In the genomic region with DNA sequence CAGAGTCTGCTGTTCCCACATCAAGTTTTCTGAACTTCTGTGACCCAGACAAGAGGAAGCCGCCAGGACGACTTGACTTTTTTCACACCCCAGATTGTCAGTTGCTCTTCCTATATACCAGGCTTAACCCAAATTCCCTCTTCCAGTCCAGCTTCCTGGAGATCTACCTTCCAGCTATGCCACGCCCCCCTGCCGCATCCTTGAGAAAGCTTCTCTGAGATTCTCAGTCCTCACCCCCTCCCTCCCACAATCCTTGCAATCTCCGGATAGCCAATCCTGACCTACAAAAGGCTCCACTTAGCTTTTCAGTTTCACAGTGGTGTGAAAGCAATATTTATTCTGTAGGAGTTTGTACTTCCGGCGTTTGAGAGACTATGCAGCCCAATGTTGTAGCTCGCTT, we compare ENCODE assay signal across 18 mouse cellular contexts.
A peak's percentile ranks its signal among the peaks of the same experiment; 100 is the strongest.
DNase-seq lines count a peak whose midpoint lies in the region; ATAC-seq and TF ChIP-seq lines count a peak whose summit lies in the region.
"Had no signal": no experiment of that assay in that cellular context is flagged by ENCODE, and none has a peak within 500 bp of the region (broad histone marks: within the 10 kb centered on the region; RNA-seq: fewer than 3 reads in every experiment).

No protein-coding gene starts in this region.

- WGBS in liver, adult 2 months: 58% methylated on average over 8 of the region's 8 CpGs
- WGBS in liver, embryonic 12.5 days (ENCODE audit: insufficient replicate concordance): 54% methylated on average over 8 of the region's 8 CpGs

- peak; percentile 15 for DNase-seq in liver, adult 2 months (ENCODE audit: extremely low read depth, low read depth, low spot score)
- peak; percentile 10 to 33 for DNase-seq in right cerebral cortex, adult 2 months (ENCODE audit: low spot score in 2 of 2)
- DNase-seq in right cerebral cortex, postnatal 4 days: no peak
- DNase-seq in brain, adult 2 months (ENCODE audit: low read depth, low spot score): peak; percentile 35
- DNase-seq in kidney, adult 8-10 months: no peak
- no peak for DNase-seq in spleen, postnatal 14 days (ENCODE audit: low spot score in 2 of 2)
- DNase-seq: adrenal gland, postnatal 10 days; cerebellum, adult 2 months; gastrocnemius, postnatal 14 days; heart, adult 2 months; heart, postnatal 14 days had no signal

- no peak for TF ChIP-seq CTCF in liver, adult 2 months (IDR thresholded peaks at IDR 0.05; ENCODE audit: low read depth, low read length)

- H3K9ac ChIP-seq in liver, adult 2 months (ENCODE audit: low read depth, low read length): no peak overlapping the region
- no peak overlapping the region for H3K9ac ChIP-seq in liver, embryonic 12.5 days
- H3K9ac ChIP-seq: embryonic facial prominence, embryonic 12.5 days; forebrain, embryonic 15.5 days; heart, embryonic 15.5 days; hindbrain, embryonic 13.5 days had no signal

- H3K9me3 ChIP-seq in liver, embryonic 12.5 days (replicated peaks): no peaks in the 10 kb centered on the region
- H3K9me3 ChIP-seq: embryonic facial prominence, embryonic 12.5 days; forebrain, embryonic 15.5 days; heart, embryonic 15.5 days; hindbrain, embryonic 13.5 days had no signal

- H3K4me3 ChIP-seq in liver, adult 2 months (ENCODE audit: insufficient read depth, low read depth, low read length): no peak overlapping the region
- H3K4me3 ChIP-seq in liver, embryonic 12.5 days: no peak overlapping the region
- H3K4me3 ChIP-seq: embryonic facial prominence, embryonic 12.5 days; forebrain, embryonic 15.5 days; heart, adult 2 months; heart, embryonic 15.5 days; hindbrain, embryonic 13.5 days had no signal

- H3K4me1 ChIP-seq in liver, adult 2 months (ENCODE audit: control insufficient read depth, insufficient read depth, low read length): no peaks in the 10 kb centered on the region
- H3K4me1 ChIP-seq in liver, embryonic 12.5 days: no peaks in the 10 kb centered on the region
- H3K4me1 ChIP-seq: embryonic facial prominence, embryonic 12.5 days; heart, embryonic 15.5 days; hindbrain, embryonic 13.5 days had no signal

- H3K27ac ChIP-seq in liver, adult 2 months (replicated peaks; ENCODE audit: insufficient read depth, low read depth, low read length): no peak overlapping the region; the same call in 1 of the 2 replicates
- H3K27ac ChIP-seq in liver, embryonic 12.5 days: no peak overlapping the region
- H3K27ac ChIP-seq: embryonic facial prominence, embryonic 12.5 days; forebrain, embryonic 15.5 days; heart, adult 2 months; heart, embryonic 15.5 days; hindbrain, embryonic 13.5 days; hindbrain, postnatal 0 days had no signal

- no peaks in the 10 kb centered on the region for H3K36me3 ChIP-seq in liver, adult 2 months (ENCODE audit: control insufficient read depth, insufficient read depth, low read length)
- H3K36me3 ChIP-seq in liver, embryonic 12.5 days: no peaks in the 10 kb centered on the region
- H3K36me3 ChIP-seq: embryonic facial prominence, embryonic 12.5 days; forebrain, embryonic 15.5 days; heart, embryonic 15.5 days; hindbrain, embryonic 13.5 days had no signal

- no peaks in the 10 kb centered on the region for H3K27me3 ChIP-seq in liver, adult 2 months (ENCODE audit: control insufficient read depth, insufficient read depth, low read length)
- H3K27me3 ChIP-seq in liver, embryonic 12.5 days (replicated peaks): no peaks in the 10 kb centered on the region
- H3K27me3 ChIP-seq: embryonic facial prominence, embryonic 12.5 days; forebrain, embryonic 15.5 days; heart, embryonic 15.5 days had no signal

- ATAC-seq in liver, embryonic 12.5 days: no peak
- ATAC-seq: forebrain, embryonic 15.5 days; hindbrain, postnatal 0 days had no signal

- no peaks in the 10 kb centered on the region for H3K79me2 ChIP-seq in liver, adult 2 months (ENCODE audit: control insufficient read depth, insufficient read depth, low read length)

- no peak for TF ChIP-seq POLR2A in liver, adult 2 months (IDR thresholded peaks at IDR 0.05; ENCODE audit: extremely low read depth, insufficient read depth, low read length)

- H3K4me2 ChIP-seq in liver, embryonic 12.5 days: no peak overlapping the region
- H3K4me2 ChIP-seq: embryonic facial prominence, embryonic 12.5 days; forebrain, embryonic 15.5 days; heart, embryonic 11.5 days; heart, embryonic 15.5 days; hindbrain, embryonic 13.5 days had no signal

Comparison
In these comparisons a context has a peak if more than half of its experiments do, and no peak if none do; other contexts are left out.
1. DNase-seq: peak in liver, adult 2 months (single experiment), right cerebral cortex, adult 2 months (2 of 2) and brain, adult 2 months (single experiment); none in right cerebral cortex, postnatal 4 days (single experiment), kidney, adult 8-10 months (0 of 2) and spleen, postnatal 14 days (0 of 2).